Mouse (Mus musculus) hindbrain, embryonic 13.5 days (tissue): ENCODE measurements around the gene Pde2a. TPM values are rescaled to one million over a fixed set of nuclear protein-coding genes. Genes with fewer than 3 reads are reported as not detected.
A peak's percentile ranks its signal among the peaks of the same experiment; 100 is the strongest.

Experiments used
- ATAC-seq: fragments of 200-750 bp; cut with Nextera tagmentation; 2 replicates; pipeline ENCODE4 v1.8.0; 2017; ENCODE audit warnings: moderate TSS enrichment; ENCODE audit not compliant: low FRiP score
- H3K27ac ChIP-seq: fragments of 300-500 bp; sonication (generic); 2 replicates; pipeline ENCODE4 v1.5.1; 2015; ENCODE audit warnings: inconsistent platforms, mild to moderate bottlenecking, moderate library complexity
- H3K27me3 ChIP-seq: fragments of 300-500 bp; sonication (generic); 2 replicates; pipeline ENCODE4 v1.6.1; 2015; ENCODE audit warnings: mild to moderate bottlenecking, inconsistent platforms
- H3K36me3 ChIP-seq: fragments of 300-500 bp; sonication (generic); 2 replicates; pipeline ENCODE4 v1.6.1; 2015; ENCODE audit warnings: mild to moderate bottlenecking, inconsistent platforms
- H3K4me1 ChIP-seq: fragments of 300-500 bp; sonication (generic); replicated peaks from 2 replicates; pipeline ENCODE4 v1.6.1; 2015; ENCODE audit warnings: inconsistent platforms
- H3K4me2 ChIP-seq: fragments of 300-500 bp; sonication (generic); 2 replicates; pipeline ENCODE4 v1.6.1; 2015; ENCODE audit warnings: inconsistent platforms, mild to moderate bottlenecking, moderate library complexity
- H3K4me3 ChIP-seq: fragments of 300-500 bp; sonication (generic); 2 replicates; pipeline ENCODE4 v1.5.1; 2015; ENCODE audit warnings: mild to moderate bottlenecking, inconsistent platforms
- H3K9ac ChIP-seq: fragments of 300-500 bp; sonication (generic); 2 replicates; pipeline ENCODE4 v1.6.1; 2015; ENCODE audit warnings: mild to moderate bottlenecking, inconsistent platforms
- H3K9me3 ChIP-seq: fragments of 300-500 bp; sonication (generic); 2 replicates; pipeline ENCODE4 v1.6.1; 2016; ENCODE audit warnings: inconsistent platforms
- WGBS: fragments of 180-500 bp; shearing (Covaris S2); methylation state at CpG from one replicate; pipeline ENCODE4 v1.1.7; 2015; 5-methylcytosine and 5-hydroxymethylcytosine counted together
- polyA plus RNA-seq: library from polyadenylated mRNA; unstranded; fragments of >200 nt; fragmentation: Nextera tagmentation; extraction: Ambion mirVana; gene quantifications from 2 replicates; pipeline ENCODE4 v1.2.1, GENCODE M21; 2015

Pde2a gene
- polyA plus RNA-seq = 28.8 and 31.6 TPM in 2 replicates

GRCm38 (mm10) chr7:101421529-101421928 is at the start of gene Pde2a:
TSS of gene Pde2a (plus strand) at chr7:101421691.
- H3K27ac ChIP-seq = peak within 1 kb of the TSS; percentile 64
- peak within 1 kb of the TSS; percentile 32 for H3K4me3 ChIP-seq
- H3K4me1 ChIP-seq = peaks cover 56% of the 10 kb centered on the region
- H3K9me3 ChIP-seq = no peaks in the 10 kb centered on the region
- peaks cover 52% of the 10 kb centered on the region for H3K27me3 ChIP-seq
- WGBS = 18% methylated on average over 6 of the region's 6 CpGs
- ATAC-seq = peak; percentile 68
- H3K4me2 ChIP-seq = peak within 1 kb of the TSS; percentile 48
- peak within 1 kb of the TSS; percentile 69 for H3K9ac ChIP-seq
- H3K36me3 ChIP-seq = no peaks in the 10 kb centered on the region

GRCm38 (mm10) chr7:101373082-101373481 is 48.4 kb upstream of the Pde2a start:
- H3K9me3 ChIP-seq = no peaks in the 10 kb centered on the region
- H3K36me3 ChIP-seq = no peaks in the 10 kb centered on the region
- WGBS = 88% methylated on average over 26 of the region's 26 CpGs
- H3K4me3 ChIP-seq = no peak overlapping the region
- H3K27me3 ChIP-seq = no peaks in the 10 kb centered on the region
- ATAC-seq = no peak
- H3K4me1 ChIP-seq = peaks cover 17% of the 10 kb centered on the region
- no peak overlapping the region for H3K4me2 ChIP-seq
- peak overlapping the region; percentile 19; the same call in 1 of the 2 replicates for H3K9ac ChIP-seq
- H3K27ac ChIP-seq = no peak overlapping the region

GRCm38 (mm10) chr7:101374155-101374554 is 47.3 kb upstream of the Pde2a start:
- H3K4me1 ChIP-seq = peaks cover 20% of the 10 kb centered on the region
- H3K9me3 ChIP-seq = no peaks in the 10 kb centered on the region
- no peak overlapping the region for H3K4me3 ChIP-seq
- H3K4me2 ChIP-seq = no peak overlapping the region
- ATAC-seq = peak; percentile 77
- H3K9ac ChIP-seq = 0 out of 2 replicates have a peak overlapping the region, but pooled peaks have one; percentile 31
- no peaks in the 10 kb centered on the region for H3K27me3 ChIP-seq
- no peaks in the 10 kb centered on the region for H3K36me3 ChIP-seq
- no peak overlapping the region for H3K27ac ChIP-seq

- Histone ChIP-seq H3K27ac (no peak overlapping the region), H3K9ac (no peak overlapping the region), H3K4me2 (no peak overlapping the region), H3K4me3 (no peak overlapping the region), H3K9me3 (no peaks in the 10 kb centered on the region), H3K27me3 (no peaks in the 10 kb centered on the region), H3K36me3 (no peaks in the 10 kb centered on the region), H3K4me1 (peaks cover 20% of the 10 kb centered on the region)
- ATAC-seq = peak; percentile 43; the same call in 1 of the 2 replicates
- 69% methylated on average over 10 of the region's 10 CpGs for WGBS
These were observed 44.7 kb upstream of the Pde2a start for GRCm38 (mm10) chr7:101376701-101377340.

- Histone ChIP-seq H3K27ac (no peak overlapping the region), H3K9me3 (no peaks in the 10 kb centered on the region), H3K4me2 (0 out of 2 replicates have a peak overlapping the region, but pooled peaks have one; percentile 8), H3K4me3 (no peak overlapping the region), H3K27me3 (no peaks in the 10 kb centered on the region), H3K9ac (peak overlapping the region; percentile 29; the same call in 1 of the 2 replicates), H3K4me1 (peaks cover 25% of the 10 kb centered on the region), H3K36me3 (no peaks in the 10 kb centered on the region)
- 39% methylated on average over 7 of the region's 7 CpGs for WGBS
- ATAC-seq = no peak
These were observed 43.7 kb upstream of the Pde2a start for GRCm38 (mm10) chr7:101377741-101378262.

GRCm38 (mm10) chr7:101378285-101378684 is 43.2 kb upstream of the Pde2a start:
- 77% methylated on average over 3 of the region's 3 CpGs for WGBS
- Histone ChIP-seq H3K9ac (no peak overlapping the region; the same call in 1 of the 2 replicates), H3K4me3 (no peak overlapping the region), H3K4me1 (peaks cover 26% of the 10 kb centered on the region), H3K27me3 (no peaks in the 10 kb centered on the region), H3K27ac (no peak overlapping the region), H3K9me3 (no peaks in the 10 kb centered on the region), H3K36me3 (no peaks in the 10 kb centered on the region), H3K4me2 (no peak overlapping the region)
- no peak for ATAC-seq

- ATAC-seq = no peak
- 60% methylated on average over 5 of the region's 5 CpGs for WGBS
- no peaks in the 10 kb centered on the region for H3K9me3 ChIP-seq
- no peak overlapping the region for H3K4me2 ChIP-seq
- no peaks in the 10 kb centered on the region for H3K27me3 ChIP-seq
- no peak overlapping the region for H3K9ac ChIP-seq
- no peak overlapping the region for H3K4me3 ChIP-seq
- peaks cover 25% of the 10 kb centered on the region for H3K4me1 ChIP-seq
- no peaks in the 10 kb centered on the region for H3K36me3 ChIP-seq
- H3K27ac ChIP-seq = no peak overlapping the region
These were observed 42.6 kb upstream of the Pde2a start for GRCm38 (mm10) chr7:101378796-101379465.

GRCm38 (mm10) chr7:101379732-101380131 is 41.8 kb upstream of the Pde2a start:
- Histone ChIP-seq H3K27me3 (no peaks in the 10 kb centered on the region), H3K4me2 (no peak overlapping the region), H3K9me3 (no peaks in the 10 kb centered on the region), H3K4me1 (peaks cover 23% of the 10 kb centered on the region), H3K9ac (no peak overlapping the region), H3K27ac (no peak overlapping the region), H3K4me3 (no peak overlapping the region), H3K36me3 (no peaks in the 10 kb centered on the region)
- ATAC-seq = no peak
- WGBS = 76% methylated on average over 2 of the region's 2 CpGs

- no peak overlapping the region for H3K9ac ChIP-seq
- WGBS = 86% methylated on average over 6 of the region's 6 CpGs
- no peak overlapping the region for H3K27ac ChIP-seq
- H3K4me3 ChIP-seq = no peak overlapping the region
- no peaks in the 10 kb centered on the region for H3K9me3 ChIP-seq
- H3K36me3 ChIP-seq = no peaks in the 10 kb centered on the region
- H3K27me3 ChIP-seq = no peaks in the 10 kb centered on the region
- no peak overlapping the region for H3K4me2 ChIP-seq
- H3K4me1 ChIP-seq = peaks cover 31% of the 10 kb centered on the region
- no peak for ATAC-seq
These were observed 40.0 kb upstream of the Pde2a start for GRCm38 (mm10) chr7:101381512-101381911.

- H3K4me1 ChIP-seq = peaks cover 25% of the 10 kb centered on the region
- H3K9ac ChIP-seq = no peak overlapping the region
- WGBS = 66% methylated on average over 8 of the region's 8 CpGs
These were observed 39.1 kb upstream of the Pde2a start for GRCm38 (mm10) chr7:101382378-101382777.

GRCm38 (mm10) chr7:101383756-101384155 is 37.7 kb upstream of the Pde2a start:
- Histone ChIP-seq H3K9me3 (no peaks in the 10 kb centered on the region), H3K4me2 (no peak overlapping the region), H3K27ac (no peak overlapping the region), H3K36me3 (no peaks in the 10 kb centered on the region), H3K4me1 (0 out of 2 replicates have a peak, but pooled peaks cover 15% of the 10 kb centered on the region), H3K9ac (no peak overlapping the region), H3K27me3 (no peaks in the 10 kb centered on the region), H3K4me3 (no peak overlapping the region)
- 81% methylated on average over 3 of the region's 3 CpGs for WGBS
- no peak for ATAC-seq

More at GRCm38 (mm10) chr7:101382378-101382777, 39.1 kb upstream of the Pde2a start:
- no peaks in the 10 kb centered on the region for H3K36me3 ChIP-seq
- ATAC-seq = no peak
- H3K27ac ChIP-seq = no peak overlapping the region
- no peaks in the 10 kb centered on the region for H3K9me3 ChIP-seq
- no peak overlapping the region for H3K4me3 ChIP-seq
- H3K4me2 ChIP-seq = no peak overlapping the region
- H3K27me3 ChIP-seq = no peaks in the 10 kb centered on the region

- ATAC-seq = no peak
These were observed 36.6 kb upstream of the Pde2a start for GRCm38 (mm10) chr7:101384931-101385330.

More at GRCm38 (mm10) chr7:101384931-101385330, 36.6 kb upstream of the Pde2a start:
- Histone ChIP-seq H3K4me2 (no peak overlapping the region), H3K27me3 (no peaks in the 10 kb centered on the region), H3K4me3 (no peak overlapping the region), H3K27ac (no peak overlapping the region), H3K9ac (no peak overlapping the region), H3K4me1 (0 out of 2 replicates have a peak, but pooled peaks cover 15% of the 10 kb centered on the region), H3K36me3 (no peaks in the 10 kb centered on the region), H3K9me3 (no peaks in the 10 kb centered on the region)
- WGBS = 67% methylated on average over 10 of the region's 10 CpGs
